Mouse (Mus musculus): Measurements from ENCODE around the gene Cpt2.

- TF ChIP-seq CTCF (IDR thresholded peaks at IDR 0.05; ENCODE audit: low read depth) = no peak
- TF ChIP-seq EP300 (IDR thresholded peaks at IDR 0.05; ENCODE audit: low read depth) = no peak
Measured at GRCm38 (mm10) chr4:107864866-107865265, 58.5 kb downstream of the Cpt2 start.
